Mouse (Mus musculus) gastrocnemius, postnatal 4 days (tissue): ENCODE data around the gene Ptprj. TPM values are rescaled to one million over a fixed set of nuclear protein-coding genes. Genes with fewer than 3 reads are reported as not detected.
"Not testable (repeated sequence)": the region's sequence is repeated elsewhere in the genome, so short reads cannot be mapped to it uniquely, and the experiment has no call there.

Experiments
- DNase-seq, 2 experiments: peaks; one replicate each; pipeline ENCODE4 v3.0.0; 2021 to 2022; ENCODE audit warnings: low spot score in 2 of 2, mixed read lengths in 2 of 2
- total RNA-seq, 2 experiments: library from RNA; stranded (reverse); gene quantifications; 2 replicates each; pipeline ENCODE4 v1.2.3; 2021

Gene Ptprj
- total RNA-seq, 2 experiments from 2014 or later = 12.5 to 12.7 TPM

DNA sequence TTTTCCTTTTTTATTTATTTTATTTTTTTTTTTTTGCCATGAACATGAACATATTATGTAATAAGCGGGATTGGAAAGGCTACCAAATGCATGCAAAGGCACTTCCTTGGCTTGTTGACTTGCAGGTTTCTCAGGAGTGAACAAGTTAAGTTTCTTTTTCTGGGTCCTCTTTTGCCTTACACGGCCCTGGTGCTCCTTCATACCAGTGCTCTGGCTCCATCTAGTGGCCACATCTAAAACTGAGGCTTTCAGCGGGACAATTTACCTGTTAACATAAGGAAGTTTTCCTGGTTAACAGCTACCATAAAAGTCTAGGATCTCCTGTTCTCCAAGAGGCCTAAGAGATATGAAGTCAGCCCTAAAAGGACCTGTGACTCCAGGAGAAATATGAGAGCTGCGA lies 150.7 kb downstream of the Ptprj start:
- not testable (repeated sequence) for DNase-seq

DNA sequence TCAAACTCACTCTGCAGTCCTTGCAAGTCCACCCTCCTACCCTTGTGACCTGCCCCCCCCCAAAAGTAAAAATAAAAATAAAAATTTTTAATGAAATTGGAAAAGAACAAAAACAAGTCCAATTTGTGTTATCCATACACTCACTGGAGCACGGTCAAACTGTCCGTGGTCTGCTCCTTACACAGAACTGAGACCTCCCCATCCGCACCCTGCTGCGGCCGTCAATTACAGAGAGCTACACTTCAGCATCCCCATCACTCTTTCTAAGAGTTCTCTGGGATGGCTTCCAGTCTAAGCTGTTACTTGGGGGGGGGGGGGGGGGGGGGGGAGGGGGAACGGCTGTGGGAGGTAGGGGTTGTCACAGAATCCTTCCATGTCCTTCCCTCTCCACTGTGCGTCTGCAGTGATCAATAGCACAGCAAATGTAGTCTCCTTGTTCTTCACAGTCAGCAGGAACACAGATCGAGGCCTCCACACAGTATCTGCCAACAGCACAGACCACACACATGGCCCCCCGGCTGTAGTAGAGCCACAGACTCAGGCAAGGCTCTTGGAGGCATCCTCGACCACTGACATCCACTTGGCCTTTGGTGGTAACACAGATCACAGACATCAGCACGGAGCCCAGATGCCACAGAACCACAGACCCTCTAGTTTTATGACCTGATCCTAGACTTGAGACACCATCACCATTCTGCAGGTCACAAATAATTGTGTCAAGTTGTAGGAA lies 151.3 kb downstream of the Ptprj start:
- DNase-seq = not testable (repeated sequence)

DNA sequence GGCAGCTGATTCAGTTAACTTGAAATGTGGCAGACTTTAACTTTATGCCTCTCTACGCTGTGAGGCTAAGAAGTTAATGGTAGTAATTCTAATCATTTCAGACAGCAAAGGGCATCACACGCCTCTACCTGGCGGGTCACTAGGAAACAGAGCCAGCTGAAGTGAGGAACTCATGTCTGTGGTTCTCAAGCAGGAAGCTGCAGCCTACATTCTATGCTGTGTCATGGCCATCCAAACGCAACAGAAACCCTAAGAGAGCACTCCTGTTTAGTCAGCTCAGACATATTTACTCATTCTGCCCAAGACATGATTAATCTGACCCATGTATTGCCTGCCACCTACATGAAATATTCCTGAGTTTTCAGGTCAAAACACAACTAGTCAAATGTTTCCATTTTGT lies 155.5 kb downstream of the Ptprj start:
- not testable (repeated sequence) for DNase-seq

DNA sequence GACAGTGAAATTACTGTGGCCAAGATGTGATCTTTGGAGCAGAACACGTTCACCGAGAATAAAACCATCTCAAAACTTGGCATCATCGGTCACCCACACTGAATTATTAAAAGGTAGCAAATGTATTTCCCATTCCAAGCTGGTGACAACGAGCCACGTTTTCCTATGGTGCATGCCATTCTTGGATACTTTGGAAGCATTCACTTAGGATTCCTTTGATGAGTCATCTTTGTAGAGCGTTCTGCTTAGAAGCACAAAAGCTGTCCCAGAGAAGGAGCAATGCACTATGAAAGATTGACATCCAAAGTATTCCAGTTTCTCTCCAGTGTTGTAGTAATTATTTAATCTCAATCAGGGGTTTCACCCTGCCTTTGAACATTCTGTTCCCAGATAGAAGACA lies 158.2 kb downstream of the Ptprj start:
- DNase-seq = not testable (repeated sequence)

DNA sequence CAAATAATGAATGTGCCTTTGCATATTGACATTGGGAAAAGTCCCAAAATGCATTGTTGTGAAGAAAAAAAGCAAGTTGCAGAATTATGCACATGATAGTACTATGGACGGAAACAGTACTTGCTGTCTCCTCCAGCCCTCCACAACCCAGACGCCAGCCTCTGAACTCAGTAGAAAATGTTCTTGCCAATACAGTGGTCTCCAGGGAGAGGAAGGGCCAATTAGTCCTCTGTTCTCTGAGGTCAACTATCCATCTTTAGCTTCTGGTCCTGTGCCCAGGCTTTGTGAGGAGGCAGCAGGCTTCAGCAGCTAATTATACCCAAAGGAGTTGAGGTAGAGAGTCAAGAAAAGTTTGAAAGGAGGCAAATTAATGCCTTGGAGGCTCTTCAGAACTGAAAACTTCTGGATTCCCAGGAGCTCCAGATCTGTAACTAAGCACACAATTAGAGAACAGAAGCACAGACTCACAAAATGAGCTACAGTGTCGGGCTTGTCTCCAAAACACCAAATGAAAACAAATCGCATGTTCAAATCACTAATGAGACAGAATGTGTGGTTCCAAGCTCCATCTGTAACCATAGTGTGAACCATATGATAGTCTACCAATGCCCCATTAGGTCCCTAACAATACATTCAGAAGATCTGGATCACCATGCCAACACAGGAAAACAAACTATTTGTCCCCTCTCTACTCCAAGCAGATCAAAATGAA lies 166.2 kb downstream of the Ptprj start:
- not testable (repeated sequence) for DNase-seq

DNA sequence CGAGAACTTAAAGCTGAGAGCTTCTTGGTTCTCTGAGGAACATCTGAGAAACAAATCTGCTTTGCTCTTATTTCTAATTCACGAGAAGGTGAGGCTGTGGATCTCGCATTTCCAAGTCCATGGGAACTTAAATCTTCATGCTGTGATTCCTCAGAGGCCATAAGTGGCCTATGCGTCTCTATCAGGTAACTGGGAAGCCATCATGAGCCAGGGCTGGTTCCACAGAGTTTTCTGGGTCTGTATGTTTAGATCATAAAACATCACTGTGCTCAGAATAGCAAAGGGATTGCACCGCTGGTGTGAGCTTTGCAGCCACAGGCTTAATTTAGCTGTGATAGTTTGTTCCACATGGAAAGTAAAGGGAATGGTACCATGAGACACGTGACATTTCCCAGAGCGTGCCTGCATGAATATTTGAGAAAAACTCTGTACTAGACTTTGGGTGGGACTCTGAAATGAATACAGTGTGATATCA lies 181.8 kb downstream of the Ptprj start, which contains the start of gene Olfr1274-ps:
Gene Olfr1274-ps, plus strand, starts transcription at position 51 of the 475 bp plus-strand sequence.
- not testable (repeated sequence) for DNase-seq

Other genes with a start within 250 kb of the Ptprj start
- not detected for gene Olfr1274-ps, start 182.0 kb downstream of the Ptprj start, total RNA-seq
- gene Nup160, start 96.6 kb upstream of the Ptprj start, total RNA-seq = 10 to 100 TPM; 17.1 to 22.3 TPM
- 10 to 100 TPM; 38.6 to 51.3 TPM for gene Fnbp4, start 164.7 kb upstream of the Ptprj start, total RNA-seq
- gene Agbl2, start 202.1 kb upstream of the Ptprj start, total RNA-seq = under 1 TPM; 0.34 to 0.83 TPM